Mouse (Mus musculus) bone marrow macrophage, adult 2 months (primary cell): ENCODE results near the gene Card10.

Experiments used
- CTCF ChIP-seq: IDR thresholded peaks from 2 replicates; pipeline ENCODE4 v1.5.1; 2012; ENCODE audit warnings: low read depth, mild to moderate bottlenecking, low read length, moderate library complexity
- POLR2A ChIP-seq: IDR thresholded peaks from 2 replicates; pipeline ENCODE4 v1.6.1; 2012; ENCODE audit warnings: mild to moderate bottlenecking, low read depth, low read length, borderline replicate concordance

DNA sequence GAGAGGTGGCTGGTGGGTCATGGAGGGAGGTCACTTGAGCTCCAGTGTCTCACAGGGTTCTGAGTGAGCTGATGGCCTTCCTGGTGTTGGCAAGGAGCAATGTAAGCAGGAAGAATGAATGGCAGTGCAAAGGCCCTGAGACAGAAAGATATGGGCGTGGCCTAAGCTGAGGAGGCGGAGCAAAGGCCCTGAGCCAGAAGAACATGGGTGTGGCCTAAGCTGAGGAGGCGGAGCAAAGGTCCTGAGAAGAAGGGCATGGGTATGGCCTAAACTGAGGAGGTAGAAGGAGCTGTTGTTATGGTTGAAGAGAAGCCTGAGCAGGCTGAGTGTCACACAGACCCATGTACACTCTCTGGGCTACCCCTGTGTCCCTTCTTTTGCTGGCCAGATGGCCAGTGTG is 30.7 kb upstream of the Card10 start:
- no peak for TF ChIP-seq CTCF
- no peak for TF ChIP-seq POLR2A
